In genomic region chr10:61001745-61002160, GRCm38 (mm10) we compare ENCODE assay signal across 23 mouse cellular contexts.
A peak's percentile ranks its signal among the peaks of the same experiment; 100 is the strongest.
DNase-seq lines count a peak whose midpoint lies in the region; ATAC-seq and TF ChIP-seq lines count a peak whose summit lies in the region.
"Had no signal": no experiment of that assay in that cellular context is flagged by ENCODE, and none has a peak within 500 bp of the region (broad histone marks: within the 10 kb centered on the region; RNA-seq: fewer than 3 reads in every experiment).

No protein-coding gene starts in this region.

- no peaks in the 10 kb centered on the region for H3K36me3 ChIP-seq in heart, embryonic 16.5 days (ENCODE audit: control insufficient read depth, insufficient read depth)
- no peaks in the 10 kb centered on the region for H3K36me3 ChIP-seq in midbrain, embryonic 15.5 days (replicated peaks)
- H3K36me3 ChIP-seq: embryonic facial prominence, embryonic 12.5 days; G1E; hindbrain, embryonic 13.5 days had no signal

- peak; percentile 81 for ATAC-seq in heart, embryonic 16.5 days (replicated peaks; ENCODE audit: extremely low read depth, insufficient read depth, low FRiP score)
- ATAC-seq in midbrain, embryonic 15.5 days (replicated peaks), result no peak
- ATAC-seq: forebrain, embryonic 14.5 days; inflammation-experienced regulatory T-cells, adult 6 months; midbrain, embryonic 16.5 days had no signal

- peaks cover 10% of the 10 kb centered on the region; the same call in 1 of the 2 replicates for H3K4me1 ChIP-seq in heart, embryonic 16.5 days (ENCODE audit: control insufficient read depth, insufficient read depth, low read length)
- no peaks in the 10 kb centered on the region; the same call in 1 of the 2 replicates for H3K4me1 ChIP-seq in midbrain, embryonic 15.5 days
- H3K4me1 ChIP-seq: embryonic facial prominence, embryonic 12.5 days; hindbrain, embryonic 13.5 days had no signal

- no peak for TF ChIP-seq CTCF in gastrocnemius, adult 2 months (IDR thresholded peaks at IDR 0.05)

- H3K27me3 ChIP-seq in heart, embryonic 16.5 days (ENCODE audit: control insufficient read depth, insufficient read depth, low read length), result no peaks in the 10 kb centered on the region
- H3K27me3 ChIP-seq in midbrain, embryonic 15.5 days (replicated peaks), result no peaks in the 10 kb centered on the region
- H3K27me3 ChIP-seq: embryonic facial prominence, embryonic 12.5 days had no signal

- WGBS in heart, embryonic 16.5 days, result 65% methylated on average over 22 of the region's 22 CpGs
- 93% methylated on average over 22 of the region's 22 CpGs for WGBS in midbrain, embryonic 15.5 days

- H3K27ac ChIP-seq in heart, embryonic 16.5 days (ENCODE audit: low read length), result peak overlapping the region; percentile 87
- H3K27ac ChIP-seq in midbrain, embryonic 15.5 days, result no peak overlapping the region
- H3K27ac ChIP-seq in gastrocnemius, adult 2 months, result no peak overlapping the region
- H3K27ac ChIP-seq: embryonic facial prominence, embryonic 12.5 days; hindbrain, embryonic 13.5 days; layer of hippocampus, adult 2 months had no signal

- no peaks in the 10 kb centered on the region for H3K9me3 ChIP-seq in heart, embryonic 16.5 days (replicated peaks; ENCODE audit: control insufficient read depth, low read length)
- no peaks in the 10 kb centered on the region for H3K9me3 ChIP-seq in midbrain, embryonic 15.5 days
- H3K9me3 ChIP-seq: embryonic facial prominence, embryonic 12.5 days had no signal

- intact Hi-C loops in gastrocnemius, adult 2 months (cut with DNase I), result no loop called here

- no peak overlapping the region for H3K9ac ChIP-seq in heart, embryonic 16.5 days (ENCODE audit: low read length)
- H3K9ac ChIP-seq in midbrain, embryonic 15.5 days, result no peak overlapping the region
- H3K9ac ChIP-seq: embryonic facial prominence, embryonic 12.5 days; hindbrain, embryonic 13.5 days had no signal

- H3K4me2 ChIP-seq in heart, embryonic 16.5 days (ENCODE audit: low read depth, low read length), result peak overlapping the region; percentile 6; the same call in 1 of the 2 replicates
- H3K4me2 ChIP-seq in midbrain, embryonic 15.5 days, result no peak overlapping the region
- H3K4me2 ChIP-seq: embryonic facial prominence, embryonic 12.5 days; hindbrain, embryonic 13.5 days; liver, embryonic 11.5 days had no signal

- peak; percentile 3 to 14 for DNase-seq in frontal cortex, postnatal 36 days (ENCODE audit: low spot score in 2 of 2)
- no peak for DNase-seq in frontal cortex, postnatal 10 days (ENCODE audit: low spot score in 2 of 2)
- DNase-seq in right cerebral cortex, postnatal 4 days, result peak; percentile 11
- no peak for DNase-seq in right cerebral cortex, postnatal 25 days
- DNase-seq in gastrocnemius, adult 2 months, result no peak
- DNase-seq: cerebellum, adult 8-10 months; kidney, adult 8-10 months; kidney, postnatal 14 days; layer of hippocampus, postnatal 36 days; lung, adult 18-20 months; lung, postnatal 14 days; thymus, postnatal 36 days had no signal

- no peak overlapping the region for H3K4me3 ChIP-seq in heart, embryonic 16.5 days (ENCODE audit: low read length)
- H3K4me3 ChIP-seq in midbrain, embryonic 15.5 days, result no peak overlapping the region
- no peak overlapping the region for H3K4me3 ChIP-seq in gastrocnemius, adult 2 months
- H3K4me3 ChIP-seq: embryonic facial prominence, embryonic 12.5 days; erythroblast, embryonic 14.5 days; hindbrain, embryonic 13.5 days; layer of hippocampus, adult 2 months had no signal

Comparison
In these comparisons a context has a peak if more than half of its experiments do, and no peak if none do; other contexts are left out.
1. DNase-seq: peak in frontal cortex, postnatal 36 days (2 of 2) and right cerebral cortex, postnatal 4 days (single experiment); none in frontal cortex, postnatal 10 days (0 of 2), right cerebral cortex, postnatal 25 days (single experiment) and gastrocnemius, adult 2 months (single experiment).